Mouse (Mus musculus) kidney, adult 2 months (tissue): ENCODE data around the gene Mrgprb3. TPM values are rescaled to one million over a fixed set of nuclear protein-coding genes. Genes with fewer than 3 reads are reported as not detected.

Experiments
- DNase-seq: peaks from one replicate; pipeline ENCODE4 v3.0.0; 2021
- H3K27ac ChIP-seq: fragments of 200-500 bp; 2 replicates; pipeline ENCODE4 v1.5.1; 2012; ENCODE audit warnings: low read depth, low read length, control low read depth, inconsistent platforms; ENCODE audit not compliant: insufficient read depth
- H3K27me3 ChIP-seq: fragments of 200-500 bp; replicated peaks from 2 replicates; pipeline ENCODE4 v1.6.1; 2012; ENCODE audit warnings: mild to moderate bottlenecking, moderate library complexity, low read length, inconsistent platforms; ENCODE audit not compliant: control insufficient read depth, insufficient read depth
- H3K36me3 ChIP-seq: fragments of 200-500 bp; 2 replicates; pipeline ENCODE4 v1.6.1; 2012; ENCODE audit warnings: mild to moderate bottlenecking, moderate library complexity, low read length, inconsistent platforms; ENCODE audit not compliant: control insufficient read depth, insufficient read depth
- H3K4me1 ChIP-seq: fragments of 200-500 bp; 2 replicates; pipeline ENCODE4 v1.6.1; 2011; ENCODE audit warnings: low read length; ENCODE audit not compliant: control insufficient read depth, insufficient read depth
- H3K4me3 ChIP-seq: fragments of 200-500 bp; 2 replicates; pipeline ENCODE4 v1.5.1; 2011; ENCODE audit warnings: mild to moderate bottlenecking, low read depth, low read length, control low read depth; ENCODE audit not compliant: insufficient read depth
- CTCF ChIP-seq: fragments of 200-500 bp; conservative IDR thresholded peaks from 2 replicates; pipeline ENCODE4 v1.5.1; 2011; ENCODE audit warnings: low read depth, mild to moderate bottlenecking, control low read depth, low read length, moderate library complexity, mixed read lengths; ENCODE audit not compliant: insufficient read depth, insufficient read length
- POLR2A ChIP-seq: fragments of 200-500 bp; IDR thresholded peaks from one replicate; pipeline ENCODE4 v1.6.1; 2011; ENCODE audit warnings: low read depth, low read length, control low read depth
- WGBS: fragments of 180-500 bp; shearing (Covaris S2); methylation state at CpG from one replicate; pipeline ENCODE4 v1.1.7; 2018; 5-methylcytosine and 5-hydroxymethylcytosine counted together
- polyA plus RNA-seq: library from polyadenylated mRNA; depleted of rRNA; stranded (reverse); fragments of >200 nt; gene quantifications from 2 replicates; pipeline ENCODE4 v1.2.3, GENCODE M21; 2012; rRNA removed

Mrgprb3 gene
- not detected in 2 replicates for polyA plus RNA-seq

- no peak for DNase-seq
- Histone ChIP-seq H3K27ac (no peak within 1 kb of the TSS), H3K27me3 (no peaks in the 10 kb centered on the region), H3K4me1 (no peaks in the 10 kb centered on the region), H3K4me3 (no peak within 1 kb of the TSS), H3K36me3 (no peaks in the 10 kb centered on the region)
- whole genome bisulfite sequencing, result 92% methylated on average over 2 of the region's 2 CpGs
- TF ChIP-seq POLR2A (no peak), CTCF (no peak)
These were observed at the start of gene Mrgprb3 for GRCm38 (mm10) chr7:48643711-48644110. Gene Mrgprb3, minus strand, starts transcription at chr7:48643811.

Other genes with a start within 250 kb of the Mrgprb3 start
- 0.01 and 0.02 TPM in 2 replicates for gene Mrgprb1, start 187.5 kb downstream of the Mrgprb3 start, polyA plus RNA-seq
- gene Mrgprx2, start 144.5 kb downstream of the Mrgprb3 start, polyA plus RNA-seq, result 0.02 TPM in 1 of 2 replicates, not detected in the other
- 0.06 TPM in 1 of 2 replicates, not detected in the other for gene Mrgprb2, start 85.7 kb downstream of the Mrgprb3 start, polyA plus RNA-seq
- gene Zdhhc13, start 145.2 kb upstream of the Mrgprb3 start, polyA plus RNA-seq, result 7.8 and 9.6 TPM in 2 replicates
- 5.1 TPM in 1 of 2 replicates, not detected in the other for gene Csrp3, start 204.2 kb upstream of the Mrgprb3 start, polyA plus RNA-seq
- gene E2f8, start 237.8 kb upstream of the Mrgprb3 start, polyA plus RNA-seq, result 0.12 and 0.28 TPM in 2 replicates